Mouse (Mus musculus) intestine, embryonic 15.5 days (tissue): ENCODE measurements around the gene Zpbp2. TPM values are rescaled to one million over a fixed set of nuclear protein-coding genes. Genes with fewer than 3 reads are reported as not detected.

Experiments
- ATAC-seq: fragments of 200-750 bp; cut with Nextera tagmentation; 2 replicates; pipeline ENCODE4 v1.8.0; 2017; ENCODE audit warnings: moderate TSS enrichment, moderate library complexity
- H3K27ac ChIP-seq: fragments of 300-500 bp; sonication (generic); 2 replicates; pipeline ENCODE4 v1.5.1; 2015; ENCODE audit warnings: mild to moderate bottlenecking, inconsistent platforms
- H3K27me3 ChIP-seq: fragments of 300-500 bp; sonication (generic); replicated peaks from 2 replicates; pipeline ENCODE4 v1.6.1; 2015; ENCODE audit warnings: inconsistent platforms
- H3K36me3 ChIP-seq: fragments of 300-500 bp; sonication (generic); 2 replicates; pipeline ENCODE4 v1.6.1; 2015; ENCODE audit warnings: inconsistent platforms
- H3K4me1 ChIP-seq: fragments of 300-500 bp; sonication (generic); replicated peaks from 2 replicates; pipeline ENCODE4 v1.6.1; 2015; ENCODE audit warnings: inconsistent platforms
- H3K4me2 ChIP-seq: fragments of 300-500 bp; sonication (generic); replicated peaks from 2 replicates; pipeline ENCODE4 v1.6.1; 2015; ENCODE audit warnings: mild to moderate bottlenecking, inconsistent platforms
- H3K4me3 ChIP-seq: fragments of 300-500 bp; sonication (generic); replicated peaks from 2 replicates; pipeline ENCODE4 v1.5.1; 2015; ENCODE audit warnings: inconsistent platforms
- H3K9ac ChIP-seq: fragments of 300-500 bp; sonication (generic); 2 replicates; pipeline ENCODE4 v1.6.1; 2015; ENCODE audit warnings: inconsistent platforms
- H3K9me3 ChIP-seq: fragments of 300-500 bp; sonication (generic); 2 replicates; pipeline ENCODE4 v1.6.1; 2016; ENCODE audit warnings: inconsistent platforms
- WGBS: fragments of 180-500 bp; shearing (Covaris S2); methylation state at CpG from one replicate; pipeline ENCODE4 v1.1.7; 2015; 5-methylcytosine and 5-hydroxymethylcytosine counted together
- polyA plus RNA-seq: library from polyadenylated mRNA; unstranded; fragments of >200 nt; fragmentation: Nextera tagmentation; extraction: Ambion mirVana; gene quantifications from 2 replicates; pipeline ENCODE4 v1.2.1, GENCODE M21; 2015

Gene Zpbp2
- polyA plus RNA-seq, 1 experiment from 2014 or later, result 0.60 TPM

- peak overlapping the region; percentile 81 for H3K4me3 ChIP-seq
- peak overlapping the region; percentile 92 for H3K27ac ChIP-seq
- no peaks in the 10 kb centered on the region for H3K9me3 ChIP-seq
- H3K9ac ChIP-seq, result peak overlapping the region; percentile 90
- WGBS, result under 1% methylated on average over 22 of the region's 22 CpGs
- peaks cover 15% of the 10 kb centered on the region for H3K36me3 ChIP-seq
- peak overlapping the region; percentile 78 for H3K4me2 ChIP-seq
- H3K27me3 ChIP-seq, result no peaks in the 10 kb centered on the region
- ATAC-seq, result peak; percentile 27
- H3K4me1 ChIP-seq, result peaks cover 52% of the 10 kb centered on the region
These were observed 35.4 kb downstream of the Zpbp2 start for GRCm38 (mm10) chr11:98586087-98586891.

GRCm38 (mm10) chr11:98586892-98587563 lies 36.1 kb downstream of the Zpbp2 start, which contains the start of gene Ormdl3:
Gene Ormdl3 (minus strand): TSS chr11:98587368.
- under 1% methylated on average over 49 of the region's 49 CpGs for WGBS
- Histone ChIP-seq H3K4me1 (peaks cover 54% of the 10 kb centered on the region), H3K9me3 (no peaks in the 10 kb centered on the region), H3K4me2 (peak within 1 kb of the TSS; percentile 78), H3K36me3 (peaks cover 12% of the 10 kb centered on the region), H3K27me3 (no peaks in the 10 kb centered on the region), H3K27ac (peak within 1 kb of the TSS; percentile 92), H3K9ac (peak within 1 kb of the TSS; percentile 90), H3K4me3 (peak within 1 kb of the TSS; percentile 81)
- peak; percentile 92 for ATAC-seq

- Histone ChIP-seq H3K4me2 (peak overlapping the region; percentile 67), H3K9me3 (no peaks in the 10 kb centered on the region), H3K9ac (peak overlapping the region; percentile 34), H3K4me3 (peak overlapping the region; percentile 81), H3K36me3 (peaks cover 6% of the 10 kb centered on the region; the same call in 1 of the 2 replicates), H3K4me1 (peaks cover 47% of the 10 kb centered on the region), H3K27ac (peak overlapping the region; percentile 92), H3K27me3 (no peaks in the 10 kb centered on the region)
- peak; percentile 77 for ATAC-seq
- WGBS, result 6% methylated on average over 20 of the region's 20 CpGs
These were observed 37.0 kb downstream of the Zpbp2 start for GRCm38 (mm10) chr11:98587684-98588546.

GRCm38 (mm10) chr11:98588833-98589281 lies 38.0 kb downstream of the Zpbp2 start:
- no peak for ATAC-seq
- Histone ChIP-seq H3K36me3 (no peaks in the 10 kb centered on the region), H3K4me1 (peaks cover 41% of the 10 kb centered on the region), H3K4me2 (peak overlapping the region; percentile 67), H3K4me3 (no peak overlapping the region), H3K27me3 (no peaks in the 10 kb centered on the region), H3K9ac (no peak overlapping the region), H3K9me3 (no peaks in the 10 kb centered on the region), H3K27ac (peak overlapping the region; percentile 92)
- WGBS, result 61% methylated on average over 6 of the region's 6 CpGs

GRCm38 (mm10) chr11:98589306-98589705 lies 38.4 kb downstream of the Zpbp2 start:
- Histone ChIP-seq H3K4me1 (peaks cover 39% of the 10 kb centered on the region), H3K9ac (no peak overlapping the region), H3K9me3 (no peaks in the 10 kb centered on the region), H3K27ac (peak overlapping the region; percentile 51; the same call in 1 of the 2 replicates), H3K4me2 (no peak overlapping the region), H3K27me3 (no peaks in the 10 kb centered on the region), H3K36me3 (no peaks in the 10 kb centered on the region), H3K4me3 (no peak overlapping the region)
- ATAC-seq, result no peak
- WGBS, result 79% methylated on average over 8 of the region's 8 CpGs

- Histone ChIP-seq H3K27me3 (no peaks in the 10 kb centered on the region), H3K36me3 (no peaks in the 10 kb centered on the region), H3K4me1 (peaks cover 27% of the 10 kb centered on the region), H3K9me3 (no peaks in the 10 kb centered on the region), H3K9ac (no peak overlapping the region), H3K4me3 (no peak overlapping the region), H3K27ac (no peak overlapping the region), H3K4me2 (no peak overlapping the region)
- WGBS, result 63% methylated on average over 19 of the region's 19 CpGs
- no peak for ATAC-seq
These were observed 39.9 kb downstream of the Zpbp2 start for GRCm38 (mm10) chr11:98590548-98591445.

GRCm38 (mm10) chr11:98595021-98595420 lies 44.1 kb downstream of the Zpbp2 start:
- no peak overlapping the region for H3K4me3 ChIP-seq
- peaks cover 12% of the 10 kb centered on the region for H3K27me3 ChIP-seq
- no peak overlapping the region for H3K27ac ChIP-seq
- WGBS, result 71% methylated on average over 6 of the region's 6 CpGs
- H3K9ac ChIP-seq, result no peak overlapping the region
- no peak overlapping the region for H3K4me2 ChIP-seq
- no peak for ATAC-seq
- H3K36me3 ChIP-seq, result no peaks in the 10 kb centered on the region
- H3K9me3 ChIP-seq, result no peaks in the 10 kb centered on the region
- H3K4me1 ChIP-seq, result 0 out of 2 replicates have a peak, but pooled peaks cover 5% of the 10 kb centered on the region

GRCm38 (mm10) chr11:98595473-98595872 lies 44.6 kb downstream of the Zpbp2 start:
- H3K4me1 ChIP-seq, result 0 out of 2 replicates have a peak, but pooled peaks cover 5% of the 10 kb centered on the region
- H3K4me3 ChIP-seq, result no peak overlapping the region
- 74% methylated on average over 10 of the region's 10 CpGs for WGBS
- no peaks in the 10 kb centered on the region for H3K9me3 ChIP-seq
- H3K4me2 ChIP-seq, result no peak overlapping the region
- H3K27ac ChIP-seq, result no peak overlapping the region
- no peaks in the 10 kb centered on the region for H3K36me3 ChIP-seq
- no peak overlapping the region for H3K9ac ChIP-seq
- peaks cover 12% of the 10 kb centered on the region for H3K27me3 ChIP-seq
- ATAC-seq, result no peak

GRCm38 (mm10) chr11:98595955-98596354 lies 45.1 kb downstream of the Zpbp2 start:
- H3K9me3 ChIP-seq, result no peaks in the 10 kb centered on the region
- ATAC-seq, result no peak
- 0 out of 2 replicates have a peak, but pooled peaks cover 5% of the 10 kb centered on the region for H3K4me1 ChIP-seq
- no peak overlapping the region for H3K4me2 ChIP-seq
- H3K4me3 ChIP-seq, result no peak overlapping the region
- H3K36me3 ChIP-seq, result no peaks in the 10 kb centered on the region
- 55% methylated on average over 3 of the region's 3 CpGs for WGBS
- no peak overlapping the region for H3K27ac ChIP-seq
- peaks cover 12% of the 10 kb centered on the region for H3K27me3 ChIP-seq
- H3K9ac ChIP-seq, result no peak overlapping the region

GRCm38 (mm10) chr11:98597363-98597762 lies 46.5 kb downstream of the Zpbp2 start:
- no peak overlapping the region for H3K27ac ChIP-seq
- H3K4me2 ChIP-seq, result no peak overlapping the region
- peaks cover 10% of the 10 kb centered on the region; the same call in 1 of the 2 replicates for H3K4me1 ChIP-seq
- no peak overlapping the region for H3K4me3 ChIP-seq
- 0 out of 2 replicates have a peak, but pooled peaks have one; percentile 26 for ATAC-seq
- H3K27me3 ChIP-seq, result peaks cover 12% of the 10 kb centered on the region
- H3K36me3 ChIP-seq, result no peaks in the 10 kb centered on the region
- no peak overlapping the region for H3K9ac ChIP-seq
- H3K9me3 ChIP-seq, result no peaks in the 10 kb centered on the region
- 42% methylated on average over 5 of the region's 6 CpGs for WGBS

GRCm38 (mm10) chr11:98597991-98598390 lies 47.1 kb downstream of the Zpbp2 start, which contains the start of gene Lrrc3c:
Gene Lrrc3c (plus strand): TSS chr11:98598291.
- 72% methylated on average over 8 of the region's 8 CpGs for WGBS
- ATAC-seq, result no peak
- no peak within 1 kb of the TSS for H3K4me2 ChIP-seq

More at GRCm38 (mm10) chr11:98597991-98598390, 47.1 kb downstream of the Zpbp2 start, which contains the start of gene Lrrc3c:
- peaks cover 11% of the 10 kb centered on the region; the same call in 1 of the 2 replicates for H3K4me1 ChIP-seq
- no peaks in the 10 kb centered on the region for H3K9me3 ChIP-seq
- peaks cover 12% of the 10 kb centered on the region for H3K27me3 ChIP-seq
- no peaks in the 10 kb centered on the region for H3K36me3 ChIP-seq
- no peak within 1 kb of the TSS for H3K27ac ChIP-seq
- H3K9ac ChIP-seq, result no peak within 1 kb of the TSS
- no peak within 1 kb of the TSS for H3K4me3 ChIP-seq
